Mouse (Mus musculus): ENCODE data around the gene Inpp5a.

GRCm38 (mm10) chr7:139436951-139437350 is 48.0 kb downstream of the Inpp5a start:
- TF ChIP-seq CTCF (conservative IDR thresholded peaks at IDR 0.05; ENCODE audit: insufficient read depth, insufficient read length, low read depth, low read length) (no peak), POLR2A (IDR thresholded peaks at IDR 0.05; ENCODE audit: low read depth, low read length) (no peak)
